Mouse (Mus musculus) lung, adult 2 months (tissue): Measurements from ENCODE around the gene Gm17622. TPM values are rescaled to one million over a fixed set of nuclear protein-coding genes. Genes with fewer than 3 reads are reported as not detected.

Source experiments
- DNase-seq: peaks from one replicate; pipeline ENCODE4 v3.0.0; 2022
- H3K4me1 ChIP-seq: fragments of 200-500 bp; 2 replicates; pipeline ENCODE4 v1.6.1; 2011; ENCODE audit warnings: low read length; ENCODE audit not compliant: control insufficient read depth, insufficient read depth
- H3K4me3 ChIP-seq: fragments of 200-500 bp; replicated peaks from 2 replicates; pipeline ENCODE3; 2011; ENCODE audit warnings: low read depth, mild to moderate bottlenecking, control low read depth, low read length; ENCODE audit errors: extremely low read depth
- CTCF ChIP-seq: fragments of 200-500 bp; IDR thresholded peaks from 2 replicates; pipeline ENCODE4 v1.5.1; 2011; ENCODE audit warnings: mild to moderate bottlenecking, low read length, control low read depth; ENCODE audit not compliant: insufficient read depth
- POLR2A ChIP-seq: fragments of 200-500 bp; IDR thresholded peaks from 2 replicates; pipeline ENCODE4 v1.6.1; 2011; ENCODE audit warnings: low read depth, mild to moderate bottlenecking, control low read depth, low read length, borderline replicate concordance; ENCODE audit errors: extremely low read depth
- WGBS: fragments of 180-500 bp; shearing (Covaris S2); methylation state at CpG from one replicate; pipeline ENCODE4 v1.1.7; 2018; 5-methylcytosine and 5-hydroxymethylcytosine counted together
- polyA plus RNA-seq: library from polyadenylated mRNA; depleted of rRNA; stranded (reverse); fragments of >200 nt; gene quantifications from 2 replicates; pipeline ENCODE4 v1.2.3, GENCODE M21; 2012; rRNA removed

Gene Gm17622
- polyA plus RNA-seq = not detected in 2 replicates

DNA sequence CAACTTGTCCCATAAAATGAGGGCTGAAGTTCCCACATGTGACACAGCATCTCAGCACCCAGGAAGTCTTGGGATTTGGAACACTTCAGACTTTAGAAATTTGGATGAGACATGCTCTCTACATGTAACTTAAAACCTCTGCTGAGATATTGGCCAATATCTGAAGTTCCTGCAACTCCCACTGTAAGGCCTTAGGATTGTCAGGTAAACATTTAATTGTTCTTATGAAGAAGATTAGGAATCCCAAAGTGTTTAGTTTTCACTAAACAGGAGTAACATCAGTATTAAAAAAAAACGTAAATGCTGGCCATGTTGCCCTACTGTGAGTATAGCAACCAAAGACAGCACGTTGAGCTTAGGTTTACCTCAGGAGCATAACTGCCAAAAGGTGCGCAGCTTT is at the start of gene Gm17622:
Gm17622 (plus strand) TSS at position 301 of the 400 bp plus-strand sequence.
- Histone ChIP-seq H3K4me1 (no peaks in the 10 kb centered on the region), H3K4me3 (no peak within 1 kb of the TSS)
- 93% methylated on average over 3 of the region's 3 CpGs for WGBS
- no peak for DNase-seq
- TF ChIP-seq POLR2A = no peak
- no peak for TF ChIP-seq CTCF

DNA sequence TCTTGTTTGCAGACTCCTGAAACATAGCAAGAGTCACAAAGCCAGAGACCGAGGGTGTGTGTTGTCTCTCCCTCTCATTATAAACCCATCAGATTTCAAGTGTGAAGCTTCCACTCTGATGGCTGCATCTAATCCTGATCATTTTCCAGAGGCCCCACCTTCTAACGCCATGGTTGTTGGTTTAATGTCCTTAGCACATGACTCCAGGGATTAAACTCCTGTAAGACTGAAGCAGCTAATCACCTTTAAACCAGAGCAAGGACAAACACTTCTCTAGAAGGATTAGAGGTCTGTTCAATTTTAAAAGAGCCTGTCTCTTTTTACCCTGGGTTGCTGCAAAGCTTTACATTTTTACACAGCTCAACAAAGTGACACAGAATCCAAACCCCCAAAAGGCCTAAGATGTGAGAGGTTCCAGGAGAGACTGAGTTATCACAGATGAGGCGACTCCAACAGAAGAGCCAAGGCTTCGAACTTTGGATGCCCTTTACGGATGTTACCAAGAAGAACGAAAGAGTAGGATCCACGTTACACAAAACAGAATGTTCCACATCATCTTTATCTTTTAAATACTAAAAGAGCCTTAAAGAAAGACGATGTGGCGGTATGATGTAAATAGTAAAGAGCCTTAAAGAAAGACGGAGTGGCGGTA is 40.2 kb upstream of the Gm17622 start:
- Histone ChIP-seq H3K4me3 (no peak overlapping the region), H3K4me1 (no peaks in the 10 kb centered on the region)
- no peak for DNase-seq
- 80% methylated on average over 11 of the region's 11 CpGs for WGBS
- TF ChIP-seq POLR2A (no peak), CTCF (no peak)

DNA sequence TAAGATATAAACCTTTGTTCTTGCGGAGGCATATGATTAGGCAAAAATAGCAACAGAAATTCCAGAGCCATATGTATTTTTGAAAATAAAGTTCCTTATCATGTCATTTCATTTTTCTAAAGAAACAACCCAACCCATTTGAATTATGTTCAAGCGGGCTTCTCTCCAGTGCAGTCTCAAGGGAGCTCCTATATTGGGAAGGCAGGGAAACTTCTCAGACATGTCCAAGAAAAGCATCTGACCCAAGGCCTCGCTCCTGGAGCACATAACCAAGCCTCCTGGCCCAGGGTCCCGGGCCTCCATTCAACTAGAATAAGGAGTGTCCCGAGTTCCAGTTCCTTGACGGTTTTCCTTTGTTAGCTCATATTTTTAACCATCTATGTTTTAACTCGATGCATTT is 39.7 kb upstream of the Gm17622 start:
- Histone ChIP-seq H3K4me1 (no peaks in the 10 kb centered on the region), H3K4me3 (no peak overlapping the region)
- TF ChIP-seq POLR2A = no peak
- TF ChIP-seq CTCF = no peak
- no peak for DNase-seq
- WGBS = 82% methylated on average over 7 of the region's 7 CpGs

DNA sequence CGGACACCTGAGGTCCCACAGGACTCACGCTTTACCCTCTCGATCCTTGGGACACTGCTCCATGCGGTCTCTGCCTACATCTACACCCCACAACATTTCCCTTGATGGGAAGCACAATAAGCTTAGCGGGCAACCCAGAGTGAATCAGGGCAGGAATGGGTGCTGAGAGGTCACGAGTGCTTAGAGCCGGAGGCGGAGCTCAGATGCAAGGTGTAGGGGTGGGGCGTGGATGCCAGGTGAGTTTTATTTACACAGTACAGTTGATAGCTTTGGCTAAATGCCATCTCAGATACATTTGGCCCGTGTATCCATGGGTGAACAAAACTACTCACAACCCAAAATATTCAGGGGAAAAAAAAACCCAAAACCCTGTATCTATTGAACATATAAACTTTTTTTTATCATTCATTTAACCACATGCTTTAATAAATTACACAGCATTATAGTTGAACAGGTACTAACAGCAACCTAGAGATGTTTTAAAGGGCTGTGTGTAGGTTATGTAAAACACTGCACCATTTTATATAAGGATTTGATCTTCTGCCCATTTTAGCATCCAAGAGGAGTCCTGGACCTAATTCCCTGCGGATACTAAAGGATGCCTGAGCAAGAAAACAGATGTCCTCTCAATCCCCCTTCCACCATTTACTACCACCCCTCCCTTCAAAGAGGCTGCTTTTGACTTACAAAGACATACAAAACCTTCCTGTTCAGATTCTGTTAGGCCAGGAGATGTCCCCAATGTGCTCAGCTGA is 39.0 kb upstream of the Gm17622 start:
- no peak overlapping the region for H3K4me3 ChIP-seq
- no peaks in the 10 kb centered on the region for H3K4me1 ChIP-seq
- no peak for DNase-seq
- TF ChIP-seq POLR2A (no peak), CTCF (no peak)
- WGBS = 80% methylated on average over 11 of the region's 11 CpGs

DNA sequence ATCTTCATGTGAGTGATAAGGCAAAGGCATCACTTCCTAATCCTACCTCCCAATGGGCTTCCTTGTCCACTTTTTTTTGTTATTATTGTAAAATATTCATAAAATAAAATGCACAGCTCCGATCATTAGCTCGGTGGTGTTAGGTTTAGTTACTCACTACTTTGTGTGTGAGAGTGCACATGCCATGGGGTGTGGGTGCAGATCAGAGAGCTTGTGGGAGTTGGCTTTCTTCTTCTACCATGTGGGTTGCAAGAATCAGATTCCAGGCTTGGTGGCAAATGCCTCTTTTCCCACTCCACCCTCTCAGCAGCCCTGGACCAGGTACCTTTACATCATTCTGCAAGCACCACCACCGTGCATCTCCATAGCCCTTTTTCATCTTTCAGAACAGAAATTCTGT is 37.9 kb upstream of the Gm17622 start:
- no peaks in the 10 kb centered on the region for H3K4me1 ChIP-seq
- TF ChIP-seq POLR2A (no peak), CTCF (no peak)
- 93% methylated on average over 3 of the region's 3 CpGs for WGBS
- no peak overlapping the region for H3K4me3 ChIP-seq
- DNase-seq = no peak

DNA sequence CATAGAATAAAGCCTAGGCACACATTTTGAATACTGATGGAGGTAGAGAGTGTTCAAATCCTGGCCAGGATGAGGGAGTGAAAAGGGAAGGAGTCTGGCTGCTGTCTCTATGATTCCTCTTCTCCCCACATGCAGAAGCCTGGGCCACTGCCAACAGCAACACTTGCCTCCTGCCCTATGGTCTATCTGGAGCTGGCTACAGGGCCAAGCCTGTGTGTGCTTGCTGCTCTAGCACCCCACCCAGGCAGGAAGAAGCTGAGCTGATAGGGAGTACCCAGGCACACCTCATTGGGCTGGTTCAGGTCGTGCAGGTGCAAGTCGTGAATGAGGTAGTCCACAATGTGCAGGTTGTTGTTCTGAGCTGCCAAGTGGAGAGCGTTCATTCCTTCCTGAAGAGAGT is 36.2 kb upstream of the Gm17622 start:
- no peak for TF ChIP-seq CTCF
- no peak for TF ChIP-seq POLR2A
- H3K4me1 ChIP-seq = no peaks in the 10 kb centered on the region
- DNase-seq = no peak
- no peak overlapping the region for H3K4me3 ChIP-seq
- WGBS = 62% methylated on average over 3 of the region's 3 CpGs

DNA sequence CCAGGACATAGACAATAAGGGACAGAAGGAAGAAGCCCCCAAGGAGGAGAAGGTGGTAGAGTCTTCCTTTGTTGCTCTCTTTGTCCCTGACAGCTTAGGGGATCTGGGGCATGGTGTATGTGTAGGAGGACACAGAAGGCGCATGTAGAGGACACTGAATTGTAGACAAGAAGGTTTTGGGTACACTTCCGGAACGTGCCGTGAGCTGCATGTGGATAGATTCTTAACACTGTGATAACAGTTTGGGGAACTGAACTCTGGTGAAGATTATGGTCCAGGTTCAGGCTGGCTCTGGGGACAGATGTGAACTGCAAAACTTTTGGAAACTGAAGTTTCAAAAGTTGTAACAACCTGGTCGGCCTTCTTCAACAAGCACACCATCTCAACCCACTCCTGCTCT is 33.0 kb upstream of the Gm17622 start:
- no peak overlapping the region for H3K4me3 ChIP-seq
- no peaks in the 10 kb centered on the region for H3K4me1 ChIP-seq
- 93% methylated on average over 5 of the region's 5 CpGs for WGBS
- DNase-seq = no peak
- TF ChIP-seq CTCF = no peak
- no peak for TF ChIP-seq POLR2A

DNA sequence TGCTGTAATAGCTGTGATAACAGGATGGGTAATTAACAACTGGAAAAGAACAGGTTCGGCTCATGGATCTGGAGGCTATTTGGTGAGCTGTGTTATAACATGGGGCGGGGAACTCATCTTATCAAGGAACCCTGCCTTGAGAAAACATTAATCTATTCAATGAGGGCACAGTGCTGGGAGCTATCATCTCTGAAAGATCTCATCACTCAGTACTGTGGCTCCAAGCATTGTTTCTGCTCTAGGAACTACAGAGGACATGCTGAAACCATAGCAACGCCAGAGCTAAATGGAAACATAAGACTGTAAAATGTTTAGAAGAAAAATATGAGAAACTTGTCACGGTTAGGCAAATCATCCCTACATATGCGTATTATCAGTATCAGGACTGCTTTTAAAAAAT is 32.5 kb upstream of the Gm17622 start:
- no peak overlapping the region for H3K4me3 ChIP-seq
- WGBS = 79% methylated on average over 5 of the region's 5 CpGs
- no peaks in the 10 kb centered on the region for H3K4me1 ChIP-seq
- DNase-seq = no peak
- TF ChIP-seq CTCF (no peak), POLR2A (no peak)

DNA sequence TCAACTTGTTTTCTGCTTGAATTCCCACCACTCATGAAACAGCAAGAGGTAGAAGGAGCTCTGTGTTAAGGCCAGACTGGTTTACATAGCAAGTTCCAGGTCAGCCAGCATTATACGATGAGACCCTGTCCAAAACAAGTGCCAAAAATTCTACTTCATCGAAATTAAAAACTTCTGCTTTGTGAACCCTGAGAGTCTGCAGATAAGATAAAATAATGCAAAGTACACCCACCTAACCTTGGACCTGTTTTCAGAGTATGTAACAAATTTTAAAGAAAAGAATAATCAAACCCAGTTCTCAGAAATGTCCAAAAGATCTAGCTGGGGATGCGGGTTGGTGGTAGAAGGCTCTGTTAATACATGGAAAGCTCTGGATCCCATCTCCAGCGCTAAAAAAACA is 31.9 kb upstream of the Gm17622 start:
- no peak for TF ChIP-seq CTCF
- no peak for TF ChIP-seq POLR2A
- whole genome bisulfite sequencing = 85% methylated on average over 4 of the region's 4 CpGs

DNA sequence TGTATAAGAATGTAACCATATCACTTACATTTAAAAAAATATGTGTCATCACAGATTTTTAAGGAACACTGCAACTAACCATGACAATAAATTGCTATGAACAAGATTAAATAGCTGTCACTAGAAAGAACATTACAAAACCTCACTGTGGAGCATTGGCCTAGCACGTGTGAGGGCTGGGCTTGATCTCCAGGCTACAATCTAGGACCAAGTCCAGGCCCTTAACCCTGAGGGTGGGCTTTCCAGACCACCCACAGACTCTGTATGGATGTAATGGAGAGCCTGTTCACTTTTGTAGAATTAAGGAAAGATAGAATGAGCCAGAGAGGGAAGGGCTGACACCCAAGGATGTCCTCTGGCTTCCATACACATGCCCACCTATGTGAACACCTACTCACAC is 27.9 kb upstream of the Gm17622 start:
- H3K4me3 ChIP-seq = no peak overlapping the region
- DNase-seq = no peak
- TF ChIP-seq CTCF = no peak
- TF ChIP-seq POLR2A = no peak
- H3K4me1 ChIP-seq = no peaks in the 10 kb centered on the region
- 84% methylated on average over 1 of the region's 1 CpGs for WGBS

More for the DNA sequence above, 31.9 kb upstream of the Gm17622 start:
- Histone ChIP-seq H3K4me3 (no peak overlapping the region), H3K4me1 (no peaks in the 10 kb centered on the region)
- DNase-seq = no peak

DNA sequence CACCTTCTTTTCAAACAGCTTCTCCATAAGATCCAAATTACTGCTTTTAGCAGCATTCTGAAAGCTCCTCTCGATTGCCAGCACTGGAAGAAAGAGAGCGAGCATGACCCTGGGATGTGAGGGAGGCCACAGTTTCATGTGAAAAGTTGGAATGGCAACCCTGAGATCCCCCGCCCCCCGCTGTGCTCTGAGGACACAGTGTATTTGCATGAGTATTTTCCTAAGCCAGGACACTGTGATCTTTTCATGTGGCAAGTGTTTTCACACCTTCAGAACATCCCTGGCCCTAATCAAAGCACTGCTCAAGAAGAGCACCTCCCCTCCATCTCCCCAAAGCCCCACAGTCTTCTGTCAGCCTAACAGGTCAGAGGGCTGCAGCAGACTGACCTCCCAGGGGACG is 25.2 kb upstream of the Gm17622 start:
- no peak for DNase-seq
- 72% methylated on average over 5 of the region's 5 CpGs for WGBS
- TF ChIP-seq POLR2A (no peak), CTCF (no peak)
- Histone ChIP-seq H3K4me3 (no peak overlapping the region), H3K4me1 (no peaks in the 10 kb centered on the region)
